Mouse (Mus musculus) bone marrow macrophage, adult 2 months (primary cell): Measurements from ENCODE around the gene Fto.

ENCODE experiments used
- CTCF ChIP-seq: IDR thresholded peaks from 2 replicates; pipeline ENCODE4 v1.5.1; 2012; ENCODE audit warnings: low read depth, mild to moderate bottlenecking, low read length, moderate library complexity
- POLR2A ChIP-seq: IDR thresholded peaks from 2 replicates; pipeline ENCODE4 v1.6.1; 2012; ENCODE audit warnings: mild to moderate bottlenecking, low read depth, low read length, borderline replicate concordance

DNA sequence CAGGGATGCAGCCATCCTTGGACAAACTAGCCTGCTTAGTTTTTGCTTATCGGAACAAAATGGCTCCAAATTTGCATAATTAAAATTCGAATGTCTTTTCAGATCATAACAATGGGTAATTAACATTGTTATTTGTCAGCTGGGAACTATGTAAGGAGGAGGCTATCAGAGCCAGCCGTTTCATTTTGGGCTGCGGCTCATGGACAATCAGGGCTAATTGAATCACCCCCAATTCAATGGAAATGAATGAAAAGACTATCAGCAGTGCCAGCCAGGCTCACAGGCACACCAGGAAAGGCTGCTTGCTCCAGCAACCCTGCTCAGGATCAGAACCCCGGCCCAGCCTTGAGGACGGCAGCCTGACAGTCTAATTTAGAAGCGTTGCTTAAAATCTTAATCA lies 395.3 kb downstream of the Fto start:
- TF ChIP-seq CTCF, result no peak
- TF ChIP-seq POLR2A, result no peak
